Mouse (Mus musculus) ovary, postnatal 10 days (tissue): ENCODE data around the gene 3425401B19Rik.

Source experiments
- DNase-seq: peaks from one replicate; pipeline ENCODE4 v3.0.0; 2022; ENCODE audit warnings: low spot score

Gene 3425401B19Rik

GRCm38 (mm10) chr14:32685124-32685826, at the start of gene 3425401B19Rik:
Gene 3425401B19Rik (minus strand): TSS chr14:32685293.
- no peak for DNase-seq

- no peak for DNase-seq
Observed at GRCm38 (mm10) chr14:32732961-32733360, 47.9 kb upstream of the 3425401B19Rik start.

- no peak for DNase-seq
Observed at GRCm38 (mm10) chr14:32726864-32727263, 41.8 kb upstream of the 3425401B19Rik start.

GRCm38 (mm10) chr14:32721461-32721860, 36.4 kb upstream of the 3425401B19Rik start:
- DNase-seq: no peak

- no peak for DNase-seq
Observed at GRCm38 (mm10) chr14:32716763-32717439, 31.8 kb upstream of the 3425401B19Rik start.

- no peak for DNase-seq
Observed at GRCm38 (mm10) chr14:32715489-32715888, 30.4 kb upstream of the 3425401B19Rik start.

- DNase-seq: no peak
Observed at GRCm38 (mm10) chr14:32715076-32715475, 30.0 kb upstream of the 3425401B19Rik start.

GRCm38 (mm10) chr14:32709861-32710260, 24.8 kb upstream of the 3425401B19Rik start:
- no peak for DNase-seq

GRCm38 (mm10) chr14:32708756-32709155, 23.7 kb upstream of the 3425401B19Rik start:
- DNase-seq: no peak

GRCm38 (mm10) chr14:32707938-32708337, 22.8 kb upstream of the 3425401B19Rik start:
- no peak for DNase-seq

GRCm38 (mm10) chr14:32700972-32701371, 15.9 kb upstream of the 3425401B19Rik start:
- no peak for DNase-seq

- DNase-seq: no peak
Observed at GRCm38 (mm10) chr14:32698556-32698955, 13.5 kb upstream of the 3425401B19Rik start.

- DNase-seq: no peak
Observed at GRCm38 (mm10) chr14:32697774-32698173, 12.7 kb upstream of the 3425401B19Rik start.

GRCm38 (mm10) chr14:32696344-32696743, 11.3 kb upstream of the 3425401B19Rik start:
- DNase-seq: no peak

- no peak for DNase-seq
Observed at GRCm38 (mm10) chr14:32695906-32696305, 10.8 kb upstream of the 3425401B19Rik start.

GRCm38 (mm10) chr14:32684735-32685105, 373 bp downstream of the 3425401B19Rik start:
- no peak for DNase-seq

- no peak for DNase-seq
Observed at GRCm38 (mm10) chr14:32683982-32684734, 935 bp downstream of the 3425401B19Rik start.

GRCm38 (mm10) chr14:32683251-32683838, 1.7 kb downstream of the 3425401B19Rik start:
- no peak for DNase-seq

GRCm38 (mm10) chr14:32682536-32682935, 2.6 kb downstream of the 3425401B19Rik start:
- DNase-seq: no peak

GRCm38 (mm10) chr14:32681603-32682002, 3.5 kb downstream of the 3425401B19Rik start:
- no peak for DNase-seq

- DNase-seq: no peak
Observed at GRCm38 (mm10) chr14:32678565-32678964, 6.5 kb downstream of the 3425401B19Rik start.

GRCm38 (mm10) chr14:32673178-32673577, 11.9 kb downstream of the 3425401B19Rik start:
- no peak for DNase-seq
